Mouse (Mus musculus) CH12.LX (cell line): ENCODE results near the gene Hspa1a. TPM values are rescaled to one million over a fixed set of nuclear protein-coding genes. Genes with fewer than 3 reads are reported as not detected.
A peak's percentile ranks its signal among the peaks of the same experiment; 100 is the strongest.
"Not testable (repeated sequence)": the region's sequence is repeated elsewhere in the genome, so short reads cannot be mapped to it uniquely, and the experiment has no call there.

ENCODE experiments used
- DNase-seq: peaks from one replicate; pipeline ENCODE4 v3.0.0-alpha.2; 2013; ENCODE audit errors: extremely low read depth
- H3K27ac ChIP-seq: 2 replicates; pipeline ENCODE4 v1.5.1; 2012; ENCODE audit warnings: low read depth, mild to moderate bottlenecking, control low read depth, moderate library complexity; ENCODE audit not compliant: insufficient read depth
- H3K27me3 ChIP-seq: replicated peaks from 2 replicates; pipeline ENCODE3; 2012; ENCODE audit warnings: inconsistent platforms
- H3K36me3 ChIP-seq, 2 experiments: replicated peaks in 1 of 2; 2 replicates each; pipeline versions ENCODE3 to v1.6.1; 2012; ENCODE audit warnings: inconsistent platforms in 1 of 2, low read length in 1 of 2, mild to moderate bottlenecking in 1 of 2, mixed read lengths in 1 of 2, moderate library complexity in 1 of 2; ENCODE audit not compliant: control insufficient read depth in 1 of 2, insufficient read depth in 1 of 2
- H3K4me1 ChIP-seq, 2 experiments: 2 replicates each; pipeline ENCODE4 v1.6.1; 2012; ENCODE audit warnings: inconsistent platforms in 1 of 2, moderate library complexity in 1 of 2; ENCODE audit not compliant: insufficient read depth in 2 of 2, control insufficient read depth in 1 of 2
- H3K4me2 ChIP-seq: 2 replicates; pipeline ENCODE4 v1.6.1; 2012; ENCODE audit warnings: low read depth, mild to moderate bottlenecking, control low read depth; ENCODE audit not compliant: poor library complexity, insufficient read depth, severe bottlenecking
- H3K4me3 ChIP-seq, 3 experiments: fragments of 150-350 bp in 1 of 3; sonication (generic) in 1 of 3; replicated peaks in 1 of 3; 2 replicates each; pipeline versions ENCODE3 to v1.5.1; 2011 to 2012; ENCODE audit warnings: low read depth in 2 of 3, low read length in 2 of 3, mild to moderate bottlenecking in 2 of 3, moderate library complexity in 2 of 3, control low read depth in 1 of 3, improper control_type of control experiment in 1 of 3, inconsistent platforms in 1 of 3, mixed read lengths in 1 of 3; ENCODE audit not compliant: poor library complexity in 1 of 3
- H3K79me2 ChIP-seq: replicated peaks from 2 replicates; pipeline ENCODE4 v1.6.1; 2012; ENCODE audit warnings: mild to moderate bottlenecking, moderate library complexity; ENCODE audit not compliant: control insufficient read depth, poor library complexity, insufficient read depth, severe bottlenecking; ENCODE audit errors: extremely low read depth
- H3K9ac ChIP-seq: 2 replicates; pipeline ENCODE4 v1.6.1; 2012; ENCODE audit warnings: low read depth, mild to moderate bottlenecking, control low read depth, moderate library complexity; ENCODE audit not compliant: insufficient read depth
- H3K9me3 ChIP-seq: replicated peaks from 2 replicates; pipeline ENCODE3; 2012; ENCODE audit warnings: low read length, inconsistent platforms, mixed read lengths
- BHLHE40 ChIP-seq: IDR thresholded peaks from 2 replicates; pipeline ENCODE4 v1.6.1; 2011; ENCODE audit warnings: mild to moderate bottlenecking, low read depth, low read length, improper control_type of control experiment
- ELF1 ChIP-seq: IDR thresholded peaks from 2 replicates; pipeline ENCODE4 v1.6.1; 2014; ENCODE audit warnings: low read depth, mild to moderate bottlenecking, inconsistent platforms, low read length, improper control_type of control experiment
- EP300 ChIP-seq: IDR thresholded peaks from 2 replicates; pipeline ENCODE4 v1.6.1; 2011; ENCODE audit warnings: low read length, improper control_type of control experiment
- ETS1 ChIP-seq: conservative IDR thresholded peaks from 2 replicates; pipeline ENCODE4 v1.6.1; 2012; ENCODE audit warnings: low read depth, mild to moderate bottlenecking, inconsistent platforms, low read length, improper control_type of control experiment, moderate library complexity
- IRF4 ChIP-seq: IDR thresholded peaks from 2 replicates; pipeline ENCODE4 v1.6.1; 2014; ENCODE audit warnings: low read depth, mild to moderate bottlenecking, inconsistent platforms, low read length, improper control_type of control experiment
- JUND ChIP-seq: conservative IDR thresholded peaks from 2 replicates; pipeline ENCODE4 v1.6.1; 2011; ENCODE audit warnings: low read depth, low read length, improper control_type of control experiment
- MAFK ChIP-seq: IDR thresholded peaks from 2 replicates; pipeline ENCODE4 v1.6.1; 2011; ENCODE audit warnings: low read length, improper control_type of control experiment; ENCODE audit not compliant: insufficient replicate concordance
- MAX ChIP-seq: IDR thresholded peaks from 2 replicates; pipeline ENCODE4 v1.6.1; 2011; ENCODE audit warnings: low read length, improper control_type of control experiment
- MEF2A ChIP-seq: IDR thresholded peaks from 2 replicates; pipeline ENCODE4 v1.6.1; 2014; ENCODE audit warnings: low read depth, mild to moderate bottlenecking, inconsistent platforms, low read length, improper control_type of control experiment, borderline replicate concordance
- RAD21 ChIP-seq: IDR thresholded peaks from 2 replicates; pipeline ENCODE4 v1.6.1; 2011; ENCODE audit warnings: low read depth, mild to moderate bottlenecking, low read length, improper control_type of control experiment, moderate library complexity
- TCF12 ChIP-seq: IDR thresholded peaks from 2 replicates; pipeline ENCODE4 v1.6.1; 2014; ENCODE audit warnings: low read depth, mild to moderate bottlenecking, inconsistent platforms, low read length, improper control_type of control experiment
- UBTF ChIP-seq: IDR thresholded peaks from 2 replicates; pipeline ENCODE4 v1.6.1; 2012; ENCODE audit warnings: low read depth, mild to moderate bottlenecking, inconsistent platforms, low read length, improper control_type of control experiment, moderate library complexity
- ZMIZ1 ChIP-seq: IDR thresholded peaks from 2 replicates; pipeline ENCODE4 v1.6.1; 2012; ENCODE audit warnings: low read depth, mild to moderate bottlenecking, inconsistent platforms, low read length, improper control_type of control experiment
- dilution Hi-C: fragments of 300-500 bp; cut with MboI; formaldehyde crosslinking; loops from 2 replicates; pipeline ENCODE4 v1.14.3; 2020; ENCODE audit warnings: low sequenced_read_pairs; ENCODE audit not compliant: extremely low pct_unique_long_range_greater_than_20kb, extremely low pct_ligation_motif_present
- in situ Hi-C: fragments of 300-500 bp; cut with MboI; formaldehyde crosslinking; loops from 3 replicates; pipeline ENCODE4 v1.14.3; 2019; ENCODE audit warnings: low sequenced_read_pairs, low pct_ligation_motif_present, low pct_unique_long_range_greater_than_20kb, mixed read lengths
- polyA plus RNA-seq: library from polyadenylated mRNA; unstranded; fragments of >175 nt; gene quantifications from 2 replicates; pipeline ENCODE4 v1.2.1, GENCODE M21; 2012; ENCODE audit warnings: low read depth; ENCODE audit not compliant: insufficient read length
- total RNA-seq, 2 experiments: library from RNA; depleted of rRNA; stranded (reverse); fragments of 300-350 nt in 1 of 2; fragments of >200 nt in 1 of 2; gene quantifications; 2 replicates each; pipeline ENCODE4 v1.2.3; 2012 to 2014

The Hspa1a gene
- total and polyA plus RNA-seq, 3 experiments: not detected

- DNase-seq: no peak
- in situ Hi-C loops: no loop called here
- dilution Hi-C loops: no loop called here
These were observed 5.0 kb upstream of the Hspa1a start for GRCm38 (mm10) chr17:34977000-34977399.

GRCm38 (mm10) chr17:34975581-34976492, 3.9 kb upstream of the Hspa1a start:
- Histone ChIP-seq H3K36me3 (peaks cover 2 to 22% of the 10 kb centered on the region in 2 experiments), H3K4me2 (no peak overlapping the region), H3K27me3 (no peaks in the 10 kb centered on the region), H3K79me2 (no peaks in the 10 kb centered on the region; the same call in 1 of the 2 replicates), H3K9me3 (peaks cover 2% of the 10 kb centered on the region), H3K27ac (no peak overlapping the region), H3K4me3 (no peak overlapping the region), H3K9ac (no peak overlapping the region), H3K4me1 (peaks cover 0 to 9% of the 10 kb centered on the region in 2 experiments; a peak in 2 of 4 replicates)
- in situ Hi-C loops (no loop called here), dilution Hi-C loops (no loop called here)
- no peak for DNase-seq
- TF ChIP-seq JUND (no peak), ELF1 (no peak), TCF12 (no peak), ETS1 (no peak), MAFK (peak; percentile 75; the same call in 1 of the 2 replicates)

More at GRCm38 (mm10) chr17:34977000-34977399, 5.0 kb upstream of the Hspa1a start:
- no peak overlapping the region for H3K4me3 ChIP-seq
- TF ChIP-seq BHLHE40 (no peak), RAD21 (no peak), MEF2A (no peak), EP300 (no peak), MAX (no peak), ZMIZ1 (no peak), IRF4 (no peak), UBTF (no peak)
- TF ChIP-seq, all 38 proteins: peak for 0
- peaks cover 2 to 22% of the 10 kb centered on the region in 2 experiments for H3K36me3 ChIP-seq
- H3K9me3 ChIP-seq: peaks cover 2% of the 10 kb centered on the region
- H3K4me2 ChIP-seq: no peak overlapping the region
- H3K27me3 ChIP-seq: no peaks in the 10 kb centered on the region
- peaks cover 0 to 9% of the 10 kb centered on the region in 2 experiments; a peak in 2 of 4 replicates for H3K4me1 ChIP-seq
- H3K27ac ChIP-seq: no peak overlapping the region
- peaks cover 3% of the 10 kb centered on the region for H3K79me2 ChIP-seq
- no peak overlapping the region for H3K9ac ChIP-seq

- dilution Hi-C loops, H3K4me3 ChIP-seq, H3K9ac ChIP-seq, H3K36me3 ChIP-seq, DNase-seq, H3K27me3 ChIP-seq, H3K4me1 ChIP-seq, H3K4me2 ChIP-seq, H3K79me2 ChIP-seq, H3K9me3 ChIP-seq, H3K27ac ChIP-seq, in situ Hi-C loops: not testable (repeated sequence)
These were observed 275 bp downstream of the Hspa1a start for GRCm38 (mm10) chr17:34971694-34972068.

GRCm38 (mm10) chr17:34970850-34971249, 1.1 kb downstream of the Hspa1a start:
- in situ Hi-C loops, H3K36me3 ChIP-seq, H3K9ac ChIP-seq, dilution Hi-C loops, H3K4me2 ChIP-seq, H3K4me1 ChIP-seq, H3K9me3 ChIP-seq, H3K27ac ChIP-seq, DNase-seq, H3K27me3 ChIP-seq, H3K4me3 ChIP-seq, H3K79me2 ChIP-seq: not testable (repeated sequence)
